Mouse (Mus musculus) thymus, adult 2 months (tissue): ENCODE measurements at regions not wholly inside any gene's neighbourhood (a gene's known extent, or its start where the extent isn't known, plus 50 kb on each side); places are given as distances from the start of the nearest gene placed in this dataset.

Experiments used
- CTCF ChIP-seq: fragments of 200-500 bp; IDR thresholded peaks from 2 replicates; pipeline ENCODE4 v1.5.1; 2012; ENCODE audit warnings: mild to moderate bottlenecking, control low read depth, low read length, moderate library complexity, borderline replicate concordance; ENCODE audit not compliant: control insufficient read depth, poor library complexity, insufficient read depth; ENCODE audit errors: extremely low read depth
- POLR2A ChIP-seq: fragments of 200-500 bp; IDR thresholded peaks from 2 replicates; pipeline ENCODE4 v1.6.1; 2012; ENCODE audit warnings: mild to moderate bottlenecking, low read length, control low read depth, moderate library complexity; ENCODE audit not compliant: control insufficient read depth, poor library complexity, insufficient read depth; ENCODE audit errors: extremely low read depth

- TF ChIP-seq POLR2A (no peak), CTCF (no peak)
Measured at GRCm38 (mm10) chr4:24213262-24214036, 282.8 kb upstream of the Mms22l start.
